Mouse (Mus musculus) forebrain, embryonic 16.5 days (tissue): ENCODE measurements around the gene Fgf11. TPM values are rescaled to one million over a fixed set of nuclear protein-coding genes. Genes with fewer than 3 reads are reported as not detected.

Experiments
- ATAC-seq: fragments of 200-750 bp; cut with Nextera tagmentation; 2 replicates; pipeline ENCODE4 v1.8.0; 2017; ENCODE audit warnings: mild to moderate bottlenecking, moderate library complexity
- H3K27ac ChIP-seq: fragments of 300-500 bp; sonication (generic); 2 replicates; pipeline ENCODE4 v1.5.1; 2014; ENCODE audit warnings: low read length, control low read depth
- H3K27me3 ChIP-seq: fragments of 300-500 bp; sonication (generic); replicated peaks from 2 replicates; pipeline ENCODE4 v1.6.1; 2014; ENCODE audit warnings: low read length; ENCODE audit not compliant: control insufficient read depth, insufficient read depth
- H3K36me3 ChIP-seq: fragments of 300-500 bp; sonication (generic); 2 replicates; pipeline ENCODE4 v1.6.1; 2014; ENCODE audit not compliant: control insufficient read depth, insufficient read depth
- H3K4me1 ChIP-seq: fragments of 300-500 bp; sonication (generic); replicated peaks from 2 replicates; pipeline ENCODE4 v1.6.1; 2014; ENCODE audit warnings: low read length; ENCODE audit not compliant: control insufficient read depth, insufficient read depth
- H3K4me2 ChIP-seq: fragments of 300-500 bp; sonication (generic); 2 replicates; pipeline ENCODE4 v1.6.1; 2014; ENCODE audit warnings: mild to moderate bottlenecking, low read length, control low read depth
- H3K4me3 ChIP-seq: fragments of 300-500 bp; sonication (generic); replicated peaks from 2 replicates; pipeline ENCODE4 v1.5.1; 2014; ENCODE audit warnings: mild to moderate bottlenecking, low read length, control low read depth
- H3K9ac ChIP-seq: fragments of 300-500 bp; sonication (generic); replicated peaks from 2 replicates; pipeline ENCODE4 v1.6.1; 2014; ENCODE audit warnings: low read depth, low read length, control low read depth
- H3K9me3 ChIP-seq: fragments of 300-500 bp; sonication (generic); 2 replicates; pipeline ENCODE4 v1.6.1; 2016; ENCODE audit warnings: low read length; ENCODE audit not compliant: control insufficient read depth
- WGBS: fragments of 180-500 bp; shearing (Covaris S2); extraction: QIAGEN DNeasy Blood & Tissue Kit; methylation state at CpG from one replicate; pipeline ENCODE4 v1.1.7; 2014; 5-methylcytosine and 5-hydroxymethylcytosine counted together
- polyA plus RNA-seq: library from polyadenylated mRNA; unstranded; fragments of >200 nt; fragmentation: Nextera tagmentation; extraction: Ambion mirVana; gene quantifications from 2 replicates; pipeline ENCODE4 v1.2.1, GENCODE M21; 2015

Gene Fgf11
- polyA plus RNA-seq, 1 experiment from 2014 or later = 5.9 TPM

DNA sequence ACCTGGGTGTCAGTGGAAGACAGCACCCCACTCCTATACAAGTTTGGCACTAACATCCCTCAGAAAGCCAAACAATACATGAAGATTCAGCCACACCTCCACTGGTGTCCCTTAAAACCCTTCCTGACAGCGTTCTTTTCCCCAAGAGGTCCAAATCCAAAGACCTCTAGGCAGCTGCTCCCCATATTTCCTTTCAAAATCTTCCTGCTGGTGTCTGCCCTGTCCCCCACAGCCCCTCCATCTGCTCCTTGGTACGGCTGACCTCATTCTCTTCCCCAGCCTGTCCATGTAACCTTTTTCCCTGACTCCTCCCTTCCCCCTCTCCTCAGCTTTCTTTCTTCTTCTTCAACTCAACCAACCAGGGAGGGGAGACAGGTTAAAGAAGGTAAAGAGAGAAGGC is 21.8 kb upstream of the Fgf11 start:
- Histone ChIP-seq H3K9me3 (no peaks in the 10 kb centered on the region), H3K27ac (no peak overlapping the region), H3K4me1 (no peaks in the 10 kb centered on the region), H3K27me3 (no peaks in the 10 kb centered on the region), H3K4me2 (no peak overlapping the region), H3K9ac (no peak overlapping the region), H3K4me3 (no peak overlapping the region), H3K36me3 (peaks cover 32% of the 10 kb centered on the region)
- no peak for ATAC-seq
- 80% methylated on average over 2 of the region's 2 CpGs for WGBS

DNA sequence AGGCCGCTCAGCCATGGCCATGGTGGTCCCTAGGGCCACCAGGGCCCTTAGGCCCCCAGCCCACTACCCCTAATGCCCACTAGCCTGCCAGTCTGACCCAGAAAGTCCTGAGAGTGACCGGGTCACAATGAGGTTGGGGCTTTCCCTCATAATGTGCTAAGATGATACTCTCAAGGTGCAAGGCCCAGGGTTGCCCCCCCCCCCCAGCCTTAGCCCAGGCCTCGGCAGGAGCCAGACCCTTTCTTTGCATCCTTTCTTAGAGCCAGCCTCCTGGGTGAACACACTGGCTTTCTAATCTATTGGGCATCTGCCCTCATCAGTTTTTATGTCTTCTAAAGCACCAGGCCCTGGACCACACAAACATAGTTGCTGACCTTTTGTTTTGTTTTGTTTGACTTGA is 20.4 kb upstream of the Fgf11 start, which contains the start of gene Spem1:
TSS of gene Spem1 (minus strand) at position 101 of the 400 bp plus-strand sequence.
- Histone ChIP-seq H3K9ac (no peak within 1 kb of the TSS), H3K27me3 (no peaks in the 10 kb centered on the region), H3K27ac (no peak within 1 kb of the TSS), H3K4me1 (no peaks in the 10 kb centered on the region), H3K9me3 (no peaks in the 10 kb centered on the region), H3K36me3 (peaks cover 19% of the 10 kb centered on the region), H3K4me3 (no peak within 1 kb of the TSS), H3K4me2 (no peak within 1 kb of the TSS)
- no peak for ATAC-seq
- 86% methylated on average over 3 of the region's 3 CpGs for WGBS

- 92% methylated on average over 8 of the region's 8 CpGs for WGBS
- H3K4me3 ChIP-seq = no peak overlapping the region
- H3K9ac ChIP-seq = no peak overlapping the region
- no peak overlapping the region for H3K4me2 ChIP-seq
- no peak for ATAC-seq
- H3K9me3 ChIP-seq = no peaks in the 10 kb centered on the region
- H3K27me3 ChIP-seq = no peaks in the 10 kb centered on the region
- H3K36me3 ChIP-seq = peaks cover under 1% of the 10 kb centered on the region; the same call in 1 of the 2 replicates
- H3K27ac ChIP-seq = no peak overlapping the region
- no peaks in the 10 kb centered on the region for H3K4me1 ChIP-seq
Observed at GRCm38 (mm10) chr11:69818871-69819270, 17.2 kb upstream of the Fgf11 start.

DNA sequence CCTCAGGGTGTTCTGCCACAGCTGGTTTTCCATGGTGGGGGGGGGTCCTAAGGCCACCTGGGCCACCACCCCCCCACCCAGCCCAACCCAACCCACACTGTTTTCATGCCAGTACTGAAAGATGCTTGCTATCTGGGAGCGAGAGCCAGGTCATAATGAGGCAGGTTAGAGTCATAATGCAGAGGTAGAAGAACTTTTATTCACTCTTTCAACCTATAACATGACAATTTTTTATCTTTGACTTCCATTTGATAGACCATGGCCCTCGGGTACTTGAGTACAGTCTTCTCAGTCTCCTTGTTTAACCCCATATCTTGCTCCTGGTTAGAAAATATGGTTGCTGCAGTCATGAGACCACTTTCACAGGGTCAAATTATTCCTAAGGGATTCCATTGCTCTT is 16.7 kb upstream of the Fgf11 start, which contains the start of gene Spem2:
TSS of gene Spem2 (minus strand) at position 101 of the 400 bp plus-strand sequence.
- H3K9ac ChIP-seq = no peak within 1 kb of the TSS
- H3K9me3 ChIP-seq = no peaks in the 10 kb centered on the region
- H3K36me3 ChIP-seq = no peaks in the 10 kb centered on the region
- no peak within 1 kb of the TSS for H3K4me3 ChIP-seq
- H3K4me1 ChIP-seq = no peaks in the 10 kb centered on the region
- H3K4me2 ChIP-seq = no peak within 1 kb of the TSS
- no peaks in the 10 kb centered on the region for H3K27me3 ChIP-seq
- H3K27ac ChIP-seq = no peak within 1 kb of the TSS
- ATAC-seq = no peak
- 88% methylated on average over 2 of the region's 2 CpGs for WGBS

DNA sequence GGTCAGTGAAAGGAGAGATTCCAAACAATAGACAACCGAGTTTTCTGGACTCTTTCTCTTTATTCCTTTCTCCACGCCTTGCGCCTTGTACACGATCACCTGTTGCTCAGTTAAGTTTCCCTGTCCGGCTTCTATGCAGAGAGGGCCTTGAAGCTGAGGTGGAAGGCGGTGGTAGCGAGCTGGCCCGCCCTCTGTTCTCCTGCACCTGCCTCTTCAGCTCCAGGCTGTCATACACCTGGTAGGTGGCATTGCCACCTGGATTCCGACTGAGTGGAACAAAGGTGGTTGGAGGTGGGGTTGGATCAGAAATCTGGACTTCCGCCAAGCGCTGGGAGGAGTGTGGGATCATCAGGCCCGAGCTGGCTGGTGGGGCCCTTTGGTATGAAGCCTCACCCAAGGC is 14.9 kb upstream of the Fgf11 start:
- no peak for ATAC-seq
- Histone ChIP-seq H3K27me3 (no peaks in the 10 kb centered on the region), H3K36me3 (no peaks in the 10 kb centered on the region), H3K9me3 (no peaks in the 10 kb centered on the region), H3K4me1 (no peaks in the 10 kb centered on the region), H3K9ac (no peak overlapping the region), H3K4me2 (no peak overlapping the region), H3K27ac (no peak overlapping the region), H3K4me3 (no peak overlapping the region)
- 92% methylated on average over 12 of the region's 12 CpGs for WGBS

DNA sequence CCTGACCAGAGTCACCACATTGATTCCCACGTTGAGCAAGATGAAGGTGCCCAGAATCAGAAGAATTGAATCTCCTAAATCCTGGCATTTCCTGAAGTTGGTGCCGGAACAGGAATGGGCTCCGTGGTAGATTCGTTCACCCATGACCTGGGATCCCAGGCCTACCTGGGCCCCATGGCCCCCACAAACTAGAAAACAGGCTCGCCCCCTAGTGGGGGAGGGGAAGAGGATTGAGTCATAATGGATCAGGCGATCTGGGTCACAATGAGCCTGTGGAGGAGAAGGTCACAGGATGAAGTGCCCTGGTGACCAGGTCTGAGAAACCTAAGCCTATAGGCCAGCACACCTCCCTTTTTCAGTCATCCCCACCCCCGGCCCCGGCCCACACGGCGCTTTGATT is 13.5 kb upstream of the Fgf11 start, which contains the start of gene Gm39566:
TSS of gene Gm39566 (minus strand) at position 144 of the 400 bp plus-strand sequence.
- no peaks in the 10 kb centered on the region for H3K36me3 ChIP-seq
- H3K27ac ChIP-seq = no peak within 1 kb of the TSS
- H3K9ac ChIP-seq = no peak within 1 kb of the TSS
- no peaks in the 10 kb centered on the region for H3K4me1 ChIP-seq
- H3K9me3 ChIP-seq = no peaks in the 10 kb centered on the region
- no peak for ATAC-seq
- no peaks in the 10 kb centered on the region for H3K27me3 ChIP-seq
- WGBS = 66% methylated on average over 10 of the region's 10 CpGs
- no peak within 1 kb of the TSS for H3K4me3 ChIP-seq
- H3K4me2 ChIP-seq = no peak within 1 kb of the TSS

GRCm38 (mm10) chr11:69810280-69810679 is 8.6 kb upstream of the Fgf11 start:
- H3K9me3 ChIP-seq = no peaks in the 10 kb centered on the region

DNA sequence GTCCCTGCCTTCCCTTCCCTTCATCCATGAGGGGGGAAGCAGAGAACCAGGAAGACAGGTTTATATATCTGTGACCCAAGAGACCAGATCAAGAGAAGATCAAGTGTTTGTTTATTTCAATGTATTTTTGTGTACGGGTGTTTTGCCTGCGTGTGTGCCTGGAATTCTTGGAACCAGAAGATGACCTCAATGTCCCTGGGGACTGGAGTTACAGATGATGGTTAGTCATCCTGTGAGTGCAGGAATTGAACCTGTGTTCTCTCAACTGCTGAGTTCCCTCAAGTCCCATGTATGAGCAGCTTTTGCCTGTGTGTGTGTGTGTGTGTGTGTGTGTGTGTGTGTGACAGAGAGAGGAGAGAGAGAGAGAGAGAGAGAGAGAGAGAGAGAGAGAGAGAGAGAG is 6.0 kb upstream of the Fgf11 start:
- Histone ChIP-seq H3K9me3 (no peaks in the 10 kb centered on the region), H3K36me3 (no peaks in the 10 kb centered on the region), H3K27ac (no peak overlapping the region), H3K27me3 (peaks cover 19% of the 10 kb centered on the region), H3K9ac (no peak overlapping the region), H3K4me2 (no peak overlapping the region), H3K4me3 (no peak overlapping the region), H3K4me1 (peaks cover 24% of the 10 kb centered on the region)
- 85% methylated on average over 2 of the region's 2 CpGs for WGBS
- no peak for ATAC-seq

More at GRCm38 (mm10) chr11:69810280-69810679, 8.6 kb upstream of the Fgf11 start:
- H3K9ac ChIP-seq = no peak overlapping the region
- H3K4me1 ChIP-seq = no peaks in the 10 kb centered on the region
- peaks cover 6% of the 10 kb centered on the region for H3K27me3 ChIP-seq
- ATAC-seq = no peak
- no peak overlapping the region for H3K4me3 ChIP-seq
- H3K4me2 ChIP-seq = no peak overlapping the region
- H3K36me3 ChIP-seq = no peaks in the 10 kb centered on the region
- H3K27ac ChIP-seq = no peak overlapping the region

GRCm38 (mm10) chr11:69806378-69806777 is 4.7 kb upstream of the Fgf11 start:
- H3K4me1 ChIP-seq = peaks cover 36% of the 10 kb centered on the region
- H3K9me3 ChIP-seq = no peaks in the 10 kb centered on the region
- 81% methylated on average over 4 of the region's 4 CpGs for WGBS
- no peak for ATAC-seq
- H3K27me3 ChIP-seq = peaks cover 19% of the 10 kb centered on the region
- no peaks in the 10 kb centered on the region for H3K36me3 ChIP-seq
- no peak overlapping the region for H3K4me3 ChIP-seq
- H3K27ac ChIP-seq = no peak overlapping the region
- no peak overlapping the region for H3K9ac ChIP-seq
- no peak overlapping the region for H3K4me2 ChIP-seq
